Mouse (Mus musculus): Measurements from ENCODE around the gene Samsn1.

- TF ChIP-seq CTCF (IDR thresholded peaks at IDR 0.05; ENCODE audit: borderline replicate concordance, control insufficient read depth, extremely low read depth, insufficient read depth, low read length, poor library complexity) = no peak
- no peak for TF ChIP-seq POLR2A (IDR thresholded peaks at IDR 0.05; ENCODE audit: control insufficient read depth, extremely low read depth, insufficient read depth, low read length, poor library complexity)
These were observed 110.0 kb downstream of the Samsn1 start for GRCm38 (mm10) chr16:75912051-75912450.
